Mouse (Mus musculus) lung, embryonic 15.5 days (tissue): Measurements from ENCODE around the gene Lpp. TPM values are rescaled to one million over a fixed set of nuclear protein-coding genes. Genes with fewer than 3 reads are reported as not detected.

Experiments used
- ATAC-seq: fragments of 200-750 bp; cut with Nextera tagmentation; 2 replicates; pipeline ENCODE4 v1.8.0; 2017; ENCODE audit warnings: moderate number of reproducible peaks, borderline replicate concordance; ENCODE audit not compliant: low FRiP score, low TSS enrichment; ENCODE audit errors: extremely low read depth
- H3K27ac ChIP-seq: fragments of 300-500 bp; sonication (generic); 2 replicates; pipeline ENCODE4 v1.5.1; 2015; ENCODE audit warnings: moderate library complexity, mild to moderate bottlenecking, inconsistent platforms
- H3K27me3 ChIP-seq: fragments of 300-500 bp; sonication (generic); 2 replicates; pipeline ENCODE4 v1.6.1; 2015; ENCODE audit warnings: inconsistent platforms
- H3K36me3 ChIP-seq: fragments of 300-500 bp; sonication (generic); 2 replicates; pipeline ENCODE4 v1.6.1; 2015; ENCODE audit warnings: inconsistent platforms
- H3K4me1 ChIP-seq: fragments of 300-500 bp; sonication (generic); 2 replicates; pipeline ENCODE4 v1.6.1; 2015; ENCODE audit warnings: inconsistent platforms
- H3K4me2 ChIP-seq: fragments of 300-500 bp; sonication (generic); 2 replicates; pipeline ENCODE4 v1.6.1; 2015; ENCODE audit warnings: inconsistent platforms, mild to moderate bottlenecking, moderate library complexity
- H3K4me3 ChIP-seq: fragments of 300-500 bp; sonication (generic); 2 replicates; pipeline ENCODE4 v1.5.1; 2015; ENCODE audit warnings: mild to moderate bottlenecking, inconsistent platforms
- H3K9ac ChIP-seq: fragments of 300-500 bp; sonication (generic); 2 replicates; pipeline ENCODE4 v1.6.1; 2015; ENCODE audit warnings: inconsistent platforms
- H3K9me3 ChIP-seq: fragments of 300-500 bp; sonication (generic); 2 replicates; pipeline ENCODE4 v1.6.1; 2016; ENCODE audit warnings: inconsistent platforms
- WGBS: fragments of 180-500 bp; shearing (Covaris S2); methylation state at CpG from one replicate; pipeline ENCODE4 v1.1.7; 2015; 5-methylcytosine and 5-hydroxymethylcytosine counted together
- polyA plus RNA-seq: library from polyadenylated mRNA; unstranded; fragments of >200 nt; fragmentation: Nextera tagmentation; extraction: Ambion mirVana; gene quantifications from 2 replicates; pipeline ENCODE4 v1.2.1, GENCODE M21; 2015

The Lpp gene
- polyA plus RNA-seq, 1 experiment from 2014 or later: 65.4 TPM

DNA sequence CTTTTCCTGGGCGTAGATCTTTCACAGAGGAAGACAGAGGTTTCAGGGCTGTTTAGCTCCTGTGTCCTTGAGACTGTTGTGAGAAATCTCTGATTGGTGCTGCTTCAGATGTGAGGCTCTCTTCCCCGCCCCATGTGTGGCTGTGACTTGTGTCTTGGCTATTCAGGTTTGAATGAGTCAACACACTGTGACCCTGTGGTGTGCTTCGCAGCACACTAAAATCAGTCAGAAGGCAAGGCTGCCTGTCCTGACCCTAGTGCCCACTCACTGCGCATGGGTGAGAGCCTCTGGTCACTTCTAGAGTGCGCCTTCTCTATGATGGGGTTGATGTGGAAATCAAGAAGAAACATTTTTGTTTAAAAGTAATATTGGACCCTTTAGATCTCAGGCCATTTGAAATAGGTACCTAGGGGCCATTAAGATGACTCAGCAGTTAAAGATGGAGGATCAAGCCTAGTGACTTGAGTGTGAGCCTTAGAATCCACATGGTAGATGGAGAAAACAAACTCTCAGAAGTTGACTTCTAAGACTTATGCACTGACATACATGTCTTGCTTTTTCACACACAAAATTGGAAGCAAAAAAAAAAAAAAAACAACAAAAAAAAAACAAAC lies 114.7 kb downstream of the Lpp start:
- Histone ChIP-seq H3K9ac (no peak overlapping the region), H3K27me3 (no peaks in the 10 kb centered on the region), H3K4me2 (no peak overlapping the region), H3K4me1 (peaks cover 3% of the 10 kb centered on the region), H3K27ac (no peak overlapping the region), H3K9me3 (no peaks in the 10 kb centered on the region), H3K36me3 (no peaks in the 10 kb centered on the region), H3K4me3 (no peak overlapping the region)
- ATAC-seq: no peak
- WGBS: 92% methylated on average over 5 of the region's 5 CpGs

DNA sequence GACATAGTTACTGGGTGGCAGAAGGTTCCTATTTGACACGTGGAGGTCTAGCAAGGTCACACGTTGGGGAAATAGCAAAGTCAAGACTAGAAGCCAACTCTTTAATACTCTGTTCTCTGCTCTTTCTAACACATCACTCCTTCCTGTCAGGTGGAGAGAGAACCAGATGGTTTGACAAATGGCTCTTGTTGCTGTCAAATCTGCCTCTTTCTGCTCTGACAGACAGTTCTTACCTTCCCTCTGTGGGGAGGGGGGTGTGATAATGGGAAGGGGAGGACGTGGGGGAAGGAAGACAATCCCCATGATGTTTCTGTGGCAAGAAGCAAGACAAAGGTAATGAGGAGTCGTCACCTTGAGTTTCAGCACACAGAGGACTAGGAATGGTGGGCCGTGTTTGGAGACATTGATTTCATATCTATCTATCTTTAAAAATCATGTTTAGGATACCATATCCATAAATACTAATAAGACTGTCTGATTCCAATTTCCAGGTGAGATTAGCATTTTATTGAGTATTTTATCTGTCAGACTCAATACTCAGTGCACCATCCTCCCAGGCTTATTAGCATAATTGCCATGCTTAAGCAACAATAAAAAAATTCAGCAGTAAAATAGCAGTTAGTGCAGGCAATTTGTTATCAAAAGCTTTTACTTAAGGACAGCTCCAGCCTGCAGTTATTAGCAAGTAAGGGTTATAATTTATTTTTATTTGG lies 115.9 kb downstream of the Lpp start:
- H3K4me3 ChIP-seq: no peak overlapping the region
- H3K9ac ChIP-seq: no peak overlapping the region
- H3K36me3 ChIP-seq: no peaks in the 10 kb centered on the region
- no peaks in the 10 kb centered on the region for H3K9me3 ChIP-seq
- H3K4me1 ChIP-seq: peaks cover 3% of the 10 kb centered on the region
- WGBS: 61% methylated on average over 5 of the region's 5 CpGs
- H3K27ac ChIP-seq: no peak overlapping the region
- H3K27me3 ChIP-seq: no peaks in the 10 kb centered on the region
- no peak for ATAC-seq
- H3K4me2 ChIP-seq: no peak overlapping the region

DNA sequence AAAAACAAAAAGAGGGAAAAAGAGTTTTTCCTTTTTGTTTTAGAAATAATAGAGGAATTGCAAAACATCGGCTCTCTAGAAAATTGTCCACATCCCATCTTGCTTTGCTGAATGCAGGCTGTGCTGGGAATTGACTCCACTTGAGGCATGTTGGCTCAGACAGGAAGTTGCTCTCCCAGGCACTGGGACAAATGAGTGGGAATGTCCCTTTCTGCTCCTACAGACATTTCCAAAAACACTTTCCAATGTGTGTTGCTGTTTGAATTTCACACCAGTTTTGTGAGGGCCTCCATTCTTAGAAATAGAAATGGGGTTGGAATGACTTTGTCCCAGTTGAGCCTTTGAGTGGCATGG lies 116.5 kb downstream of the Lpp start:
- no peaks in the 10 kb centered on the region for H3K36me3 ChIP-seq

DNA sequence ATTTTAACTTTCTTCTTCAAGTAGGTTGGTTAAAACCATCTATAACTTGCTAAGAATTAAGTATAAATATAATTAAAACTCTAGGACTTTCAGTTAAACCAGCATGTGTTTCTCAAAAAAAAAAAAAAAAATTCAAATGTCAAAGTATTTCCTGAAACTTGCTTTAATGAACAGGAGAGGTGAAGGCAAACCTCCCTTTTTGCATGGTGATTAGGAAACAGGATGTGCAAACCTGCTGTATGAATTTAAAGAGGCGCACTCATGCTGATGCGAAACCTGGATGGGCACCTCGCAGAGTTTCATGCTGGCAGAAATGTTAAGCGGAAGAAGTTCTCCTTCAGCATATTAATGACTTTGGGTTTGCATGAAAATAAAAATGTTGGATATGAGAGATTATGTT lies 119.9 kb downstream of the Lpp start:
- Histone ChIP-seq H3K27ac (no peak overlapping the region), H3K36me3 (no peaks in the 10 kb centered on the region), H3K9me3 (no peaks in the 10 kb centered on the region), H3K27me3 (no peaks in the 10 kb centered on the region), H3K4me1 (peaks cover 10% of the 10 kb centered on the region), H3K9ac (no peak overlapping the region), H3K4me2 (no peak overlapping the region), H3K4me3 (no peak overlapping the region)
- 91% methylated on average over 4 of the region's 4 CpGs for WGBS
- no peak for ATAC-seq

More for the DNA sequence above, 116.5 kb downstream of the Lpp start:
- 59% methylated on average over 1 of the region's 1 CpGs for WGBS
- Histone ChIP-seq H3K4me2 (no peak overlapping the region), H3K27me3 (no peaks in the 10 kb centered on the region), H3K9ac (no peak overlapping the region), H3K4me3 (no peak overlapping the region), H3K9me3 (no peaks in the 10 kb centered on the region), H3K4me1 (peaks cover 6% of the 10 kb centered on the region), H3K27ac (no peak overlapping the region)
- ATAC-seq: no peak

DNA sequence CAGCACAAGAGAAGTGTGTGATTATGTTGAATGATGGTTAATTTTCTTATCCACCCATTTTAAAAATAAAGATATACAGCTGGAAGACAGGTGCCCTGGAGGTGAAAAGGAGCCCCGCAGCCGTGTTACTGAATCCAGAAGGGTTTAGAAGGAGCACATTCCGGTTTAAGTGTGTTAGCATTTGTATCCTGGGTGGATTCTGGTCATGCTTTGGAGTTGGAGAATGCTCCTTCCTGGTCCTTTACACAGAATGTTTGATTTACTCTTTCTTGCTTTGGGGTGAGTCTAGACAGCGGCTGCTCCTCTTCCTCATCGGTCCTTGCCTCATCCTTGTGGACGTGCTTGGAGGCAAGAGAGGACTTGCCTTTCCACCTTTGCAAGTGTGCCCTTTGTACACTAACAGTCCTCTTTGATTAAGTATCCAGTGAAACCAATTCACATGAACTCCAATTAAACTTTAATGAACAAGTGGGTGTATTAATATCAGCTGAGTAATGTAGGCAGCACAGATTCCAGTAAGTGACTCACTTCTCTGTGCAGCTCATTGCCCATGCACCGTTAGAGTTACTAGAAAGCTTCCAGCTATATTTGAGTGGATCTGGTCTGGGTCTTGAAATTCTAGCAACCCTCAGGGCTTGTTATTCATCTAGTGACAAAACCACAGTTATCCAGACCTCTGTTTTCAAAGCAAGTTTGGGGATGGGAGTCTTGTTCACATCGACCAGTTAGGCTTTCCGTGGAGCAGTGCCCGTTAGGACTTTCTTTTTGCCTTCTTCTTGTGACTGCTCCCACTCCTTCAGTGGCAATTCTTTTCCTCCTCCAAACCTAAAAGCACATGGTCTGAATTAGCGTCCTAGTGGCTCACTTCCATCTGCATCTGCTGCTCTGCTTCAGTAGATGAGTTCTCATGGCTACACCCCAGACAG lies 121.8 kb downstream of the Lpp start:
- ATAC-seq: no peak
- Histone ChIP-seq H3K27ac (no peak overlapping the region), H3K27me3 (no peaks in the 10 kb centered on the region), H3K9ac (no peak overlapping the region), H3K4me3 (no peak overlapping the region), H3K4me1 (peaks cover 8% of the 10 kb centered on the region), H3K36me3 (no peaks in the 10 kb centered on the region), H3K9me3 (no peaks in the 10 kb centered on the region), H3K4me2 (no peak overlapping the region)
- 73% methylated on average over 11 of the region's 11 CpGs for WGBS

DNA sequence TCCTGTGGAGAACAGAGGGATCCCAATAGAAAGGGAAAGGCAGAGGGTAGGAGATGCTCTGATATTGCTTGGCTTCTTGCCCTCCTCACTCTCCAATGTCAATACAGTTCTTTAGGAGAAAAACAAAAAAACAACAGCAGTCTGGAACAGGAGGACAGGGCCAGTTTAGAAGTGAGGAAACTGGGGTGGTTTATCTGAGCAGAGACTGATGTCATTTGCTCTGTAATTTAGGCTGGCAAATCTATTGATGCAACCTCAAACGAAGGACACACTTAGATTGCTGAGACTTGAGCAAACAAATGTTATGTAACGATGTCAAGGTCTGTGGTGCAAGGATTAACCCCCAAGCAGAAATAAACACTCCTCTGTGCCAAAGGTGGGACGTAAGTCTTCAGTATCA lies 123.7 kb downstream of the Lpp start:
- no peaks in the 10 kb centered on the region for H3K27me3 ChIP-seq
- ATAC-seq: no peak

DNA sequence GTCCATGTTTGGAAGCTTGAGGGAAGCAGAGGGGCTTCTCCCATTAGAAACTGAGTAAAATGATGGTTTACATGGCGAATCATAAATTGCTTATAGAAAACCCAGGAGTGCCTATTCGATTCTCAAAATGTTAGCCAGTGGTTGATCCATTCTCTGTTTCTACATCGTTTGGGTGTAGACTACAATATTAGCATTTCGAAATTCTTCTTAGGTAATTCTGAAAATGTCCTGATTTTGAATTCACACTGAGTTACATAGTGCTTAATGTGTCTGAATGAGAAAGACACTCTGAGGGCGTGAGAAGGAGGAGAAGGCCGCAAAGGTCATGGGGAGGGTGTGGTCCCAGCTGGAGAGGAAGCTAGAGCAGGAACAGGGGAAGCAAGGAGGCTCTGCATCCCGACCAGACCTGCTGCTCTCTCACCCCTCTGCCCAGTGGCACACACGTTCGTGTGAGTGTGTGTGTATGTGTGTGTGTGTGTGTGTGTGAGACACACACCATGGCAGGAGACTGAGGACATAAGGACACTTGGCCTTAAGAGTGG lies 124.3 kb downstream of the Lpp start:
- Histone ChIP-seq H3K4me1 (peaks cover 8% of the 10 kb centered on the region; the same call in 1 of the 2 replicates), H3K27me3 (no peaks in the 10 kb centered on the region), H3K27ac (no peak overlapping the region), H3K4me2 (no peak overlapping the region), H3K9ac (no peak overlapping the region), H3K9me3 (no peaks in the 10 kb centered on the region), H3K4me3 (no peak overlapping the region), H3K36me3 (no peaks in the 10 kb centered on the region)
- ATAC-seq: no peak
- 59% methylated on average over 9 of the region's 9 CpGs for WGBS

More for the DNA sequence above, 123.7 kb downstream of the Lpp start:
- Histone ChIP-seq H3K9ac (no peak overlapping the region), H3K4me1 (peaks cover 8% of the 10 kb centered on the region; the same call in 1 of the 2 replicates), H3K4me2 (no peak overlapping the region), H3K9me3 (no peaks in the 10 kb centered on the region), H3K36me3 (no peaks in the 10 kb centered on the region), H3K4me3 (no peak overlapping the region), H3K27ac (no peak overlapping the region)
- 55% methylated on average over 3 of the region's 3 CpGs for WGBS

DNA sequence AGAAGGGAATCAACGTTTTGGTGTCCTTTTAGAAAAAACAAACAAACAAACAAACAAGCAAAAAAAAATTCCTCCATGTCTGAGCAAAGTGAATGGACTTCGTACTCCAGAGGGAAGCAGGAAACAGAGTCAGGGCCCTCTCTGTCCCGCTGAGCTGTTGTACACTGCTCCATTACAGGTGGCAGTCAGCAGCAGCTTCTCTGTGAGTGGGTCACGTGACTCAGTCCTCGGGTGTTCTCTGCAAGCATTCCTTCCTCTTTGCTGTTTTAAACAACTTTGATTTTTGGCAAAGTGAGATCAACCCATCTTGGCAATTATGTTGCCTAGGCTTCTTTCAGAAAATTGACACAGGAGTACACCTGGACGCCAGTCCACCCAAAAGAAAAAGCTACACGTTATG lies 125.5 kb downstream of the Lpp start:
- Histone ChIP-seq H3K4me2 (no peak overlapping the region), H3K4me3 (no peak overlapping the region), H3K9me3 (no peaks in the 10 kb centered on the region), H3K4me1 (peaks cover 8% of the 10 kb centered on the region; the same call in 1 of the 2 replicates), H3K9ac (no peak overlapping the region), H3K27ac (no peak overlapping the region), H3K27me3 (no peaks in the 10 kb centered on the region), H3K36me3 (no peaks in the 10 kb centered on the region)
- WGBS: 69% methylated on average over 7 of the region's 7 CpGs
- ATAC-seq: no peak

DNA sequence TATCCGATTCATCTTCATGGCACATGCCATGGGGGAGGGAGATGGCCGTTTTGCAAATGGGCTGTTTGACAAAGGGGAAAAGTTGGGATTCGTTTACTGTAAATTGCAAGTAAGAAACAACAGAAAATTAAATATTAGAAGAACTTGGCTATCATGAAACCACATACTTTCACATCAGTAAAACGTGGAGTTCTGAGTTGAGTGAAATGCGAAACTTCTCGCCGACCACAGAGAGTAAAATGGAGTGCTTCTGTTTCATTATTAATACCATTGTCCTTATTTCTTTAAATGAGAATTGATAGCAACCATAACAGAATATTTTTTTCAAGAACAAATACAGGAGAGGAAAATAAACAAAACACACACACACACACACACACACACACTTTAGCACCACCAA lies 133.9 kb downstream of the Lpp start:
- Histone ChIP-seq H3K27ac (no peak overlapping the region), H3K4me2 (no peak overlapping the region), H3K4me1 (no peaks in the 10 kb centered on the region), H3K4me3 (no peak overlapping the region), H3K9ac (no peak overlapping the region), H3K36me3 (no peaks in the 10 kb centered on the region), H3K27me3 (no peaks in the 10 kb centered on the region), H3K9me3 (no peaks in the 10 kb centered on the region)
- WGBS: 84% methylated on average over 7 of the region's 7 CpGs
- no peak for ATAC-seq

DNA sequence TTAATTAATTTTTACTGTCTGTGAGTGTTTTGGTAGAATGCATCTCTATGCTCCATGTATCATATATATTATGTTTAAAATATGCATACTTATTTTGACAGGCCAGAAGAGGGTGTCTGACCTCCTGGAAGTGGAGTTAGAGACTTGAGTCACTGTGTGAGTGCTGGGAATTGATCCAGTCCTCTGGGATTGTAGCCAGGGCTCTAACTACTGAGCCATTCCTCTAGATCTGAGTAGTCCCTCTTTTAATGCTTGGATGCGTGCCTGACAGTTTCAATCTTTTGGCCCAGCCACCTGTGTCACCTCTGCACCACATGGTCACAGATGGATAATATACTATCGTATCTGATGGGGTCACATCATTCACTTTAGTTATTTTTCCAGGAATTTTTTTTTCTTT lies 138.4 kb downstream of the Lpp start:
- WGBS: 74% methylated on average over 2 of the region's 2 CpGs
- H3K27me3 ChIP-seq: no peaks in the 10 kb centered on the region
- no peak overlapping the region for H3K27ac ChIP-seq
- H3K4me3 ChIP-seq: no peak overlapping the region
- H3K36me3 ChIP-seq: no peaks in the 10 kb centered on the region
- no peak overlapping the region for H3K9ac ChIP-seq
- H3K4me1 ChIP-seq: no peaks in the 10 kb centered on the region
- no peak for ATAC-seq
- H3K9me3 ChIP-seq: no peaks in the 10 kb centered on the region
- no peak overlapping the region for H3K4me2 ChIP-seq

DNA sequence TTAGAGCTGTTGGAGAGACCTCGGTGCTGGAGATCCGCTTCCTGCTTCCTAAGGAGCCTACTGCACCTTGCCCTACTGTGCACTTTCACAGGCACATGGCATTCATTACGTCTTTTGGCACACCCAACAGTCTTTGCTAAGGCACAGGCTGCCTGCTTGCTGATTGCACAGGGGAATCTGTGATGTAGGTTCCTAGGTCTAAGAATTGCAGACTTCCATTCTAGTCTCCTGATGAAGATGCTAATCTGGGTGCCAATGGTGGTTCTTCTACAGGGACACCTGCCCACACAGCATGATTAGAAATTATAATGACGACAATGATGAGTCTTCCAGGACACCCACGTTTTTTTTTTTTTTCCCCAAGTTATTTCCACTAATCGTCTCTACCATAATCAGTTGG lies 141.9 kb downstream of the Lpp start:
- H3K9ac ChIP-seq: no peak overlapping the region
- 83% methylated on average over 6 of the region's 6 CpGs for WGBS
- H3K4me1 ChIP-seq: no peaks in the 10 kb centered on the region
- no peak overlapping the region for H3K4me3 ChIP-seq
- ATAC-seq: no peak
- no peaks in the 10 kb centered on the region for H3K27me3 ChIP-seq
- no peaks in the 10 kb centered on the region for H3K36me3 ChIP-seq
- no peak overlapping the region for H3K27ac ChIP-seq
- H3K9me3 ChIP-seq: no peaks in the 10 kb centered on the region
- no peak overlapping the region for H3K4me2 ChIP-seq

DNA sequence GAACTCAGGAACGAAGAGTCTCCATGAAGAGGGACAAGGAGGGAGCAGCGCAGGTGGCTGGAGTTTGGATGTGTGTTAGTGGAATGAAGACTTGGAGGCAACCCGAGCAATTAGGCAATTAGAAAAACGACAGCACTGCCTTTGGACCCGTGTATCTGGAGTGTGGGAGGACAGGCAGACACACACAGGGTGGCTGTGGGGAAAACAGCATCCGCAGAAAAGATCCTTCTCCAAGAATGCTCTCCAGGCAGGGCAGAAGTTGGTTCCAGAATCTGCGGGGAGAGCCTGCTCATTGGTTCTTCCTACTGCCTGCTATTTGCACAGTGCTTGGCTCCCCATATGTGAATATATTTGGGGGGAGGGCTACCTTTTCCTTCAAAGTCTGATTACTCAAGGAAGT lies 143.0 kb downstream of the Lpp start:
- 58% methylated on average over 7 of the region's 7 CpGs for WGBS
- ATAC-seq: no peak
- Histone ChIP-seq H3K36me3 (no peaks in the 10 kb centered on the region), H3K9ac (no peak overlapping the region), H3K9me3 (no peaks in the 10 kb centered on the region), H3K27ac (no peak overlapping the region), H3K4me2 (no peak overlapping the region), H3K4me1 (no peaks in the 10 kb centered on the region), H3K4me3 (no peak overlapping the region), H3K27me3 (no peaks in the 10 kb centered on the region)
